Mouse (Mus musculus): ENCODE data around the gene Zcchc24.

Gene Zcchc24

GRCm38 (mm10) chr14:25746971-25747945 is 21.6 kb downstream of the Zcchc24 start:
- DNase-seq = no peak

GRCm38 (mm10) chr14:25746371-25746770 is 22.5 kb downstream of the Zcchc24 start:
- no peak for DNase-seq

GRCm38 (mm10) chr14:25745365-25746184 is 23.3 kb downstream of the Zcchc24 start:
- DNase-seq = no peak

- DNase-seq = no peak
Observed at GRCm38 (mm10) chr14:25742943-25743342, 25.9 kb downstream of the Zcchc24 start.

GRCm38 (mm10) chr14:25741840-25742367 is 26.9 kb downstream of the Zcchc24 start:
- no peak for DNase-seq

- no peak for DNase-seq
Observed at GRCm38 (mm10) chr14:25741211-25741610, 27.6 kb downstream of the Zcchc24 start.

- DNase-seq = peak; percentile 34
Observed at GRCm38 (mm10) chr14:25739957-25740565, 28.8 kb downstream of the Zcchc24 start.

- DNase-seq = peak; percentile 32
Observed at GRCm38 (mm10) chr14:25738591-25739001, 30.2 kb downstream of the Zcchc24 start.

GRCm38 (mm10) chr14:25736589-25736988 is 32.2 kb downstream of the Zcchc24 start:
- DNase-seq = peak; percentile 42

- no peak for DNase-seq
Observed at GRCm38 (mm10) chr14:25736140-25736539, 32.7 kb downstream of the Zcchc24 start.

GRCm38 (mm10) chr14:25734736-25735716 is 33.8 kb downstream of the Zcchc24 start:
- peak; percentile 46 for DNase-seq

GRCm38 (mm10) chr14:25727149-25727510 is 41.7 kb downstream of the Zcchc24 start:
- DNase-seq = no peak

- DNase-seq = peak; percentile 39
Observed at GRCm38 (mm10) chr14:25726226-25727148, 42.4 kb downstream of the Zcchc24 start.

GRCm38 (mm10) chr14:25725690-25726089 is 43.1 kb downstream of the Zcchc24 start:
- no peak for DNase-seq

- DNase-seq = no peak
Observed at GRCm38 (mm10) chr14:25725032-25725497, 43.8 kb downstream of the Zcchc24 start.

- no peak for DNase-seq
Observed at GRCm38 (mm10) chr14:25720962-25721707, 47.7 kb downstream of the Zcchc24 start.

- DNase-seq = no peak
Observed at GRCm38 (mm10) chr14:25719371-25719770, 49.5 kb downstream of the Zcchc24 start.

- DNase-seq = no peak
Observed at GRCm38 (mm10) chr14:25718471-25718870, 50.4 kb downstream of the Zcchc24 start.

- no peak for DNase-seq
Observed at GRCm38 (mm10) chr14:25717718-25718117, 51.1 kb downstream of the Zcchc24 start.

- no peak for DNase-seq
Observed at GRCm38 (mm10) chr14:25716528-25716927, 52.3 kb downstream of the Zcchc24 start.
